Mouse (Mus musculus) neural tube, embryonic 12.5 days (tissue): ENCODE results near the gene Zfp710. TPM values are rescaled to one million over a fixed set of nuclear protein-coding genes. Genes with fewer than 3 reads are reported as not detected.
"Not testable (repeated sequence)": the region's sequence is repeated elsewhere in the genome, so short reads cannot be mapped to it uniquely, and the experiment has no call there.

ENCODE experiments used
- ATAC-seq: fragments of 200-750 bp; cut with Nextera tagmentation; 2 replicates; pipeline ENCODE4 v1.8.0; 2017; ENCODE audit warnings: low read depth, mild to moderate bottlenecking, moderate TSS enrichment, moderate library complexity; ENCODE audit not compliant: low FRiP score
- H3K27ac ChIP-seq: fragments of 300-500 bp; sonication (generic); 2 replicates; pipeline ENCODE4 v1.5.1; 2016
- H3K27me3 ChIP-seq: fragments of 300-500 bp; sonication (generic); replicated peaks from 2 replicates; pipeline ENCODE4 v1.6.1; 2016; ENCODE audit warnings: mild to moderate bottlenecking
- H3K36me3 ChIP-seq: fragments of 300-500 bp; sonication (generic); 2 replicates; pipeline ENCODE4 v1.6.1; 2016; ENCODE audit warnings: mild to moderate bottlenecking
- H3K4me1 ChIP-seq: fragments of 300-500 bp; sonication (generic); 2 replicates; pipeline ENCODE4 v1.6.1; 2016
- H3K4me2 ChIP-seq: fragments of 300-500 bp; sonication (generic); replicated peaks from 2 replicates; pipeline ENCODE4 v1.6.1; 2016; ENCODE audit warnings: mild to moderate bottlenecking
- H3K4me3 ChIP-seq: fragments of 300-500 bp; sonication (generic); 2 replicates; pipeline ENCODE4 v1.5.1; 2016
- H3K9ac ChIP-seq: fragments of 300-500 bp; sonication (generic); 2 replicates; pipeline ENCODE4 v1.6.1; 2016; ENCODE audit warnings: mild to moderate bottlenecking
- H3K9me3 ChIP-seq: fragments of 300-500 bp; sonication (generic); 2 replicates; pipeline ENCODE4 v1.6.1; 2016; ENCODE audit warnings: mild to moderate bottlenecking
- WGBS: fragments of 180-500 bp; shearing (Covaris S2); methylation state at CpG from one replicate; pipeline ENCODE4 v1.1.7; 2016; 5-methylcytosine and 5-hydroxymethylcytosine counted together
- polyA plus RNA-seq: library from polyadenylated mRNA; unstranded; fragments of >200 nt; fragmentation: Nextera tagmentation; extraction: Ambion mirVana; gene quantifications from 2 replicates; pipeline ENCODE4 v1.2.1, GENCODE M21; 2016

Zfp710 gene
- polyA plus RNA-seq: 24.7 and 26.3 TPM in 2 replicates

DNA sequence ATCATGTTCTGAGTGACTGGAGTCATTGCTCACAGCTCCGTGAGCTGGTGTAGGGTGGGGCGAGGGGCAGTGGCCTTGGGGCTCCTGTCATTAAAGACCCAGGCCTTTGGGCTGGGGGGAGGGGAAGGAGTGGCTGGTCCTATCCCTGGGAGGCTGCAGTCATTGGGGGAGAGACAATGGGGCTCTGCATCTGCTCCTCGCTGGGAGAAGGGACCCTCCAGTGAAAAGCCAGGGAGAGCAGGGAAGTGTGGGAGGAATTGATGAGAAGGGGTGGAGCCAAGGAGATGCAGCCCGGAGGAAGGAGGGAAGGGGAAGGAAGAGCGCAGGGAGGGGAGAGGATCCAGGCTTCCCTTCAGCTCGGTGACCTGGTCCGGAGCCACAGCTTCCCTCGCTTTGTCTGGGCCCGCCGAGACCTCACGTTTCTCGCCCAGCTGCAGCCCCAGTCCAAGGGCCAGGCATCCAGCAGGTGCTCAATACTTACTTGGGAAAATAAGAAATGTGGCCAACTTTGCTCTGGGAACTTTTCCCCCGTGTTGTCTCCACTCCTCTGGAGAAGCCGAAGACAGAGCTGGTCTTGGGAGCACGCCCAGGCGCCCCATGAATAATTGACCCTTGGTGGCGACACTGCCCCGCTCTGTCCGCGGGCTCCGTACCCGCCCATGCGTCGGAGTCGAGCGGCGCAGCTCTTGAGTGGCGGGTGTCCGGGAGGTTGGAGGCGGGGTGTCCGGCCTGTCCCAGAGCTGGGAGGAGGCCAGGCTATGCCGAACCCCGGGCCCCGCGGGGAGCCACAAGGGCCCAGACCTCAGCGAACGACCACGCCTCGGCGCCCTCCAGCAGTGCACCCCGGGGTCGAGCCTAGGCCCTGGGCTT is at the start of gene Zfp710:
Zfp710 (plus strand) TSS at position 294 of the 870 bp plus-strand sequence.
- ATAC-seq: peak; percentile 87
- peak within 1 kb of the TSS; percentile 96 for H3K27ac ChIP-seq
- H3K36me3 ChIP-seq: no peaks in the 10 kb centered on the region
- peak within 1 kb of the TSS; percentile 86 for H3K4me3 ChIP-seq
- H3K9me3 ChIP-seq: no peaks in the 10 kb centered on the region
- peak within 1 kb of the TSS; percentile 87 for H3K4me2 ChIP-seq
- H3K27me3 ChIP-seq: no peaks in the 10 kb centered on the region
- peak within 1 kb of the TSS; percentile 92 for H3K9ac ChIP-seq
- peaks cover 27% of the 10 kb centered on the region for H3K4me1 ChIP-seq
- under 1% methylated on average over 42 of the region's 42 CpGs for WGBS

DNA sequence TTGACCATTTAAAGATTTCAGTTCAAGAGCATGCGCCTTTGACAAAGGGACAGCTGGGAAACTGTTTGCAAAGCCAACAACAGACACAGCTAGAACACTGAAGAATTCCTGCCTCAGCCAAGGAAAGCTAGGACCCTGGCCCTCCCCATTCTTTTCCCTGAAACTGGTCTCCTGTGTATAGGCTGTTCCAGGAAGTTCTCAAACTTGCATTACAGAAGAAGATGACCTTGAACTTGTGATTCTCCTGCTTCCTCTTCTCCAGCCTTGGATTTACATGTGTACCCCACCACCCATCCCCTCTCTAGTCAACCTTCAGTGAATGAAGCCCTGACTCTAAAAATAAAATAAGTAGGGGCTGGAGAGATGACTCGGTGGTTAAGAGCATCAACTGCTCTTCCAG is 49.3 kb upstream of the Zfp710 start:
- WGBS: 92% methylated on average over 2 of the region's 2 CpGs
- no peak overlapping the region for H3K27ac ChIP-seq
- H3K4me1 ChIP-seq: no peaks in the 10 kb centered on the region
- H3K36me3 ChIP-seq: no peaks in the 10 kb centered on the region
- H3K9me3 ChIP-seq: no peaks in the 10 kb centered on the region
- no peak for ATAC-seq
- H3K9ac ChIP-seq: no peak overlapping the region
- H3K4me3 ChIP-seq: no peak overlapping the region
- no peaks in the 10 kb centered on the region for H3K27me3 ChIP-seq
- no peak overlapping the region for H3K4me2 ChIP-seq

DNA sequence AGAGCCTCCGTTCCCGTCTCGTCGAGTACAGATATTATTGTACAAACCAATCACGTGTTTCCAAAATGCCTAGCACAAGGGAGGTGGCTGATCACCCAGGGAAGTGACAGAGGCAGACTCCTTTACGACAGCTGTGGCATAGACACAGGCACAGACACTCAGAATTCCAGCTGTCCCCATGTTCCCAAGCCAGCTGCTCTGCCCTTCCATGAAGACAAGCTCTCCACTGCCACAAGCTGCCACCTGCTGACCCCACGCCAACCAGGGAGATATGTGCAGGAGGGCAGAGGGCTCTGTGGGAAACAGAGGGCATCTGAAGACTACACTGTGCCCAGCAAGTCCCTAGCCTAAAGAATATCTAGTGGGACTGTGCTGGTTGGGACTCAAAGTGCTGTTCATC is 37.9 kb upstream of the Zfp710 start:
- Histone ChIP-seq H3K9ac (no peak overlapping the region), H3K4me2 (no peak overlapping the region), H3K27ac (no peak overlapping the region), H3K4me3 (no peak overlapping the region), H3K27me3 (no peaks in the 10 kb centered on the region), H3K36me3 (no peaks in the 10 kb centered on the region), H3K9me3 (no peaks in the 10 kb centered on the region), H3K4me1 (no peaks in the 10 kb centered on the region)
- no peak for ATAC-seq
- 92% methylated on average over 7 of the region's 7 CpGs for WGBS

DNA sequence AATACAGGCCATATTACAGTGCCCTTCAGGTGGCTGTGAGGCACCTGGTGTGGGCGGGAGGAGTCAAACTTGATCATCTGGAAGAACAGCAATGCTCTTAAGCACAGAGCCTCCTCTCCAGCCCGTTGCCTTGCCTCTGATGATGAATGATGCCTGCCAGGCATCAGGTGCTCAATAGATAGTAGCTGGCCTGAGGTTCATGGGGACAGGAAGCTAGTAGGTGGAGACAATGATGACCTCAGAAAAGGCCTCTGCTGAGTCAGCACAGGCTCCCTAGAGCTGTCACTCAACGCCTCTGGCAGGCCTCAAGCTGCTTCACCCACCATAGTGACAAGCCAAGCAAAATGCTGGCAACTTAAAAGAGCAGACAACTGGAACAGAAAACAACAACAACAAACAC is 36.9 kb upstream of the Zfp710 start:
- Histone ChIP-seq H3K4me3 (no peak overlapping the region), H3K4me2 (no peak overlapping the region), H3K27me3 (no peaks in the 10 kb centered on the region), H3K9me3 (no peaks in the 10 kb centered on the region), H3K27ac (no peak overlapping the region), H3K9ac (no peak overlapping the region), H3K4me1 (no peaks in the 10 kb centered on the region), H3K36me3 (no peaks in the 10 kb centered on the region)
- WGBS: 62% methylated on average over 3 of the region's 3 CpGs
- ATAC-seq: no peak

DNA sequence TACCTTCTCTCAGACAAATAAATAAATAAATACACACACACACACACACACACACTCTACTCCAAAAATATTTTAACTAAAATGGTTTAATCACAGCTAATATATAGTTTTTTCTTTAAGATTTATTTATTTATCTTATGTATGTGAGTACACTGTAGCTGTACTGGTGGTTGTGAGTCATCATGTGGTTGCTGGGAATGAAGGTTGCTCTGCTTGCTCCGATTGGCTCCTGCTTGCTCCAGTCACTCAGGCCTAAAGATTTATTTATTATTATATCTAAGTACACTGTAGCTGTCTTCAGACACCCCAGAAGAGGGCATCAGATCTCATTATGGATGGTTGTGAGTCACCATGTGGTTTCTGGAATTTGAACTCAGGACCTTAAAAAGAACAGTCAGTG is 36.1 kb upstream of the Zfp710 start:
- H3K27ac ChIP-seq, ATAC-seq, H3K4me1 ChIP-seq, H3K4me3 ChIP-seq, H3K36me3 ChIP-seq, H3K9ac ChIP-seq, H3K4me2 ChIP-seq, H3K27me3 ChIP-seq, H3K9me3 ChIP-seq: not testable (repeated sequence)
- WGBS: 97% methylated on average over 1 of the region's 1 CpGs

DNA sequence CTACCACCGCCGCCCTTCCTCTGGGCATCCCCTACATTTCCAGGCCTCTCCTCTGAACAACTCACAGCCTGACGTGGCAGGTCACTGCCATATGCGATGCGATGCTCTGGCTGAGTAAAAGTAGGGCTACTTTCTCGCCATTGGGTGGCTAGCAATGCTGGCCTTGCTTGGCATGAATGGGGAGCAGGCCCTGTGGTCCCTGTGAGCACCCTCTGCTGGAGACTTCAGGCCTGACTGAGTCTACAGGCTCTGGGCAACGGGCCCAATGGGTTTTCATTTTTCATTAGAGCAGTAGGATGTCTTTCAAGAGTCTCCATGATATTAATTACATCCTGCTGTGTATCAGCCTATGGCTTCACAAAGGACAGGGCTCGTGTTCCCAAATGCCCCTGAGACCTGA is 30.1 kb upstream of the Zfp710 start:
- 32% methylated on average over 8 of the region's 8 CpGs for WGBS
- Histone ChIP-seq H3K9ac (no peak overlapping the region), H3K9me3 (no peaks in the 10 kb centered on the region), H3K36me3 (no peaks in the 10 kb centered on the region), H3K4me2 (no peak overlapping the region), H3K4me3 (no peak overlapping the region), H3K27ac (no peak overlapping the region), H3K27me3 (no peaks in the 10 kb centered on the region), H3K4me1 (no peaks in the 10 kb centered on the region)
- no peak for ATAC-seq

DNA sequence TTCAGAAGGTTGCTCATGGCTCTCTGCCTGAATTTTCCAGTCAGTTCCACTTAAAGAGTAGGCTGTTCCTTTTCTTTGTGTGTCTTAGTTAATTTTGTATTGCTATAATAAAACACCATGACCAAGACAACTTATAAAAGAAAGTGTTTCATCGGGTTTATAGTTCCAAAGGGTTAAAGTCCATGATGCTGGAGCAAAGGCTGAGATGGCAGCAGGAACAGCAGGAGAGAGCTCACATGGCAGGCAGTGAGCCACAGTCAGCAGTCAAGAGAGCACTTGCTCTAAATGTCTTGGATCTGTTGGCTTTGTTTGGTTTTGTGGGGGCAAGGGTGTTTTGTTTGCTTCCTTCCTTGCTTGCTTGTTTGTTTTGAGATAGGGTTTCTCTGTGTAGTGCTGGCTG is 26.9 kb upstream of the Zfp710 start:
- WGBS: 85% methylated on average over 1 of the region's 1 CpGs
- Histone ChIP-seq H3K27me3 (no peaks in the 10 kb centered on the region), H3K4me3 (no peak overlapping the region), H3K9me3 (no peaks in the 10 kb centered on the region), H3K4me2 (no peak overlapping the region), H3K36me3 (no peaks in the 10 kb centered on the region), H3K4me1 (no peaks in the 10 kb centered on the region), H3K9ac (no peak overlapping the region), H3K27ac (no peak overlapping the region)
- ATAC-seq: no peak

DNA sequence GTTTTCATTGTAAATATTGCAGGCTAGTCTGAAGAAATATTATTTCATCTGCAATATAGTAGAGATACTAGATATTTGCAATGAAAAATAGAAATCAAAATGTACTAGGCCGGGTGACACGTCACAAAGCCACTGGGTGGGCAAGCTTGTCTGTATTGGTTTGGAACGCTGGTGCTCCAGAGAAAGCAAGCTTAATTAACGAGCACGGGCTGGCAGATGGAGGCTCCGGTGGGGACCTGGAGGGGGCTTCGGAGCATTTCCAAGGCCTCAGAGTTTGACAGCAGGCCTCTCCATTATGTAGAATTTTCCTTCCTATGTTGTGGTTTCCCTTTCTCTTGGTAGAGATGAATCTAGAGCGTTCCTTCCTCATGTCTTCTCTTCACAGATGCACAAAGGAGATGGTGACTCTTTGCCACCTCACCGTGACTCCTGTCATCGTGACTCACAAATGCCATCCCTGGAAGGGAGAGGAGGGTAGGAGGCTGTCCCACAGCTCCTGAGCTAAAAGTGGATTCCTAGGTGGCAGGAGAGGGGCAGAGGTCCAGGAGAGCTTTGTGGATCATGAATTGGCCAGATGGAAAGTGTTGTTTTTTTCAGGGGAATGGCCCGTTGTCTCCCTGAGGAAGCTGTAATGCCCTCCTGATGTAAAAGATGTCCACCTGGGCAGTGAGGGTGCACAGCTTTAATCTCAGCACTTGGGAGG is 22.1 kb upstream of the Zfp710 start:
- no peak overlapping the region for H3K4me2 ChIP-seq
- no peaks in the 10 kb centered on the region for H3K4me1 ChIP-seq
- no peak overlapping the region for H3K4me3 ChIP-seq
- no peaks in the 10 kb centered on the region for H3K36me3 ChIP-seq
- H3K27me3 ChIP-seq: no peaks in the 10 kb centered on the region
- no peaks in the 10 kb centered on the region for H3K9me3 ChIP-seq
- no peak for ATAC-seq
- no peak overlapping the region for H3K27ac ChIP-seq
- H3K9ac ChIP-seq: no peak overlapping the region
- 83% methylated on average over 11 of the region's 11 CpGs for WGBS

DNA sequence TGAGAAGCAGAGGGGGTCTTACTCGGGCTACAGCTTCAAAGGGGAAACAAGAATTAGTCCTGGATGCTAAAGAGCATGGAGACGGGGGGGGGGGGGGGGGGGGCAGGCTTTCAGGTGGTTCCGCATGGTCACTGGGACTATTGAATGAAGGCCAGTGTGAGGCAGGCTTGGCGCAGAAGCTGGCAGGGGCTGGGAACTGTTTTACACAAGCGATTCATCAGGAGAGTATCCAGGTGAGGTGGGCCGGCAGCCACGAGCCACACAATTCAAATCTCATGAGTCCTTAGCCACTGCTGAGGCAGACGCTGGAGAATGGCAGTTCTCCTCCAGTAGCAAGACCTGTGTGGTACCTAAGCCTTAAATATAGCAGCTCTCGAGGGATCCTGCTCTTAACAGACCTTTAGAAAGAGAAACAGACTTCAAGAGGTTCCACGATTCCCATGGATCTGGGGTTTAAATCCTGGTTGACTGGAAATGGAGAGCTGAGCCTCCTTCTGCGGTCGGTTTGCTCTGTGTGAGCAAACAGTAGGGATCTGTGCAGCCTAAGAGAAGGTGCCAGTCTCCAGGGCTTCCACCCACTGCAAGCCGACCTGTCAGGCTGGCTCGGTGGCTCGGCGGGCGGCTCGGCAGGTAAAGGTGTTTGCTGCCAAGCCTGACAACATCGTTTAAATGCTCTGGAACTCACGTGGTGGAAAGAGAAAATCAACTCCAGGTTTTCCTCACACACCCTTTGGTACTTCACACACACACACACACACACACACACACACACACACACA is 19.6 kb upstream of the Zfp710 start:
- H3K9me3 ChIP-seq: no peaks in the 10 kb centered on the region
- H3K27ac ChIP-seq: no peak overlapping the region
- H3K36me3 ChIP-seq: no peaks in the 10 kb centered on the region
- H3K4me3 ChIP-seq: no peak overlapping the region
- H3K27me3 ChIP-seq: no peaks in the 10 kb centered on the region
- no peak overlapping the region for H3K4me2 ChIP-seq
- no peak overlapping the region for H3K9ac ChIP-seq
- no peak for ATAC-seq
- no peaks in the 10 kb centered on the region for H3K4me1 ChIP-seq
- 60% methylated on average over 20 of the region's 20 CpGs for WGBS

DNA sequence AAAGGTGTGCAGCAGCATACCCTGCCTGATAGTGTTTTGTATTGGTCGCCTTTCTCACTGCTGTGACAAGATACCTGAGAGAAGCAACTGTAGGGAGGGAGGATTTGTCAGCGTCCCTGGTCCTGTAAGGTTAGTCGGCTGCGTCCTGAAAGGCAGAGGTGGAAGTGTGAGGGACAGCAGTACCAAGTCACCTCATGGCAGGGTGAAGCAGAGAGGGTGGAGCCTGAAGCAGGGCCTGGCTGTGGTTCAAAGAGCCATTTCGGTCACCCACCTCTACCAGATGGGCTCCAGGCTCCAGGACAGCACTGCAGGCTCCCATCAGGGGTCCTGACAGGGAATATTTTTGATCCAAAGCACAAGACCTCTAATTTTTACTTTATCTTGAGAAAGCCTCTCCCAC is 13.9 kb upstream of the Zfp710 start:
- 82% methylated on average over 5 of the region's 5 CpGs for WGBS
- H3K27ac ChIP-seq: no peak overlapping the region
- H3K9ac ChIP-seq: no peak overlapping the region
- H3K27me3 ChIP-seq: no peaks in the 10 kb centered on the region
- no peak overlapping the region for H3K4me3 ChIP-seq
- no peaks in the 10 kb centered on the region for H3K4me1 ChIP-seq
- no peaks in the 10 kb centered on the region for H3K36me3 ChIP-seq
- no peak for ATAC-seq
- H3K9me3 ChIP-seq: no peaks in the 10 kb centered on the region
- no peak overlapping the region for H3K4me2 ChIP-seq

DNA sequence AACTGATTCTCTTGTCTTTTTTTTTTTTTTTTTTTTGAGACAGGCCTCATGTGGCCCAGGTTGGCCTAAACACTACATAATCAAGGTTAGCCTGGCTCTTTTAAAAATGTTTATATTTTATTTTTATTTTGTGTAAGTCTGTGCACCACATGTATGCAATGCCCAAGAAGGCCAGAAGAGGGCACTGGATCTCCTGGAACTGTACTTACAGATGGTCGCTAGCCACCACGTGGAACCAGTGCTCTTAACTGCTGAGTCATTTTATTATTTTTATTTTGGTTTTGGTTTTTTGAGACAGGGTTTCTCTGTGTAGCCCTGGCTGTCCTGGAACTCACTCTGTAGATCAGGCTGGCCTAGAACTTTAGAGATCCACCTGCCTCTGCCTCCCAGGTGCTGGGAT is 13.1 kb upstream of the Zfp710 start:
- Histone ChIP-seq H3K27me3 (no peaks in the 10 kb centered on the region), H3K4me2 (no peak overlapping the region), H3K4me3 (no peak overlapping the region), H3K36me3 (no peaks in the 10 kb centered on the region), H3K9ac (no peak overlapping the region), H3K27ac (no peak overlapping the region), H3K9me3 (no peaks in the 10 kb centered on the region), H3K4me1 (no peaks in the 10 kb centered on the region)
- 66% methylated on average over 2 of the region's 2 CpGs for WGBS
- ATAC-seq: no peak

DNA sequence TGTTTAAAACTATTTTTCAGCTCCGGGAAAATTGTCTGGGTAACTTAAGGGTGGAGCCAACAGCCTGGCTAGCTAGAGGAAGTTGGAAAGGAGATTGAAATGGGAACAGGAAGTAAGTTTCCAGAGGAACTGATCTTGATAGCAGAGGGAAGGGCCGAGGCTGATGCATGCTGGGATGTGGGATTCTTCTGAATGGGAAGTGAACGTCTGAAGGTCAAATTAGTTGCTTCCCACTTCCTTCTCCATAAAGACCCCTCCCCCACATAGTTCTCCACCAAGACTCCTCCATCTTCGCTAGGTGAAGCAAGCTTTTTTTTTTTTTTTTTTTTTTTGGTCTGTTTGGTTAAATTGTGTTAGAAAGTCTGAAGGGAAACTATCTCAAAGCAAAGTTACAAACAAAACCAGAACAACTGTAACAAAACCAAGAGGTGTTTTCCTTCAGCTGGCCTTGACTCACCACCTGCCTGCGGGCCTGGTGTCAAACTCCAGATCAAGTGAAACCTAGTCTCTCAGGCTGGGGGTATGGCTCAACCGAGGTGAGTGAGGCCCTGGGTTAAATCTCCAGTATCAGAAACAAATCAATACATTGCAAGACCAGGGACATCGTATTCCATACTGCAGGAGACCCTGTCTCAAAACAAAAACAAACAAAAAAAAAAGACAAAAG is 10.6 kb upstream of the Zfp710 start:
- H3K36me3 ChIP-seq: no peaks in the 10 kb centered on the region
- H3K4me1 ChIP-seq: no peaks in the 10 kb centered on the region
- H3K27ac ChIP-seq: no peak overlapping the region
- no peaks in the 10 kb centered on the region for H3K9me3 ChIP-seq
- WGBS: 74% methylated on average over 7 of the region's 7 CpGs
- H3K4me2 ChIP-seq: no peak overlapping the region
- no peak overlapping the region for H3K9ac ChIP-seq
- no peaks in the 10 kb centered on the region for H3K27me3 ChIP-seq
- ATAC-seq: no peak
- H3K4me3 ChIP-seq: no peak overlapping the region
